Comparison of ENCODE assay signal across 33 mouse cellular contexts in the genomic region with DNA sequence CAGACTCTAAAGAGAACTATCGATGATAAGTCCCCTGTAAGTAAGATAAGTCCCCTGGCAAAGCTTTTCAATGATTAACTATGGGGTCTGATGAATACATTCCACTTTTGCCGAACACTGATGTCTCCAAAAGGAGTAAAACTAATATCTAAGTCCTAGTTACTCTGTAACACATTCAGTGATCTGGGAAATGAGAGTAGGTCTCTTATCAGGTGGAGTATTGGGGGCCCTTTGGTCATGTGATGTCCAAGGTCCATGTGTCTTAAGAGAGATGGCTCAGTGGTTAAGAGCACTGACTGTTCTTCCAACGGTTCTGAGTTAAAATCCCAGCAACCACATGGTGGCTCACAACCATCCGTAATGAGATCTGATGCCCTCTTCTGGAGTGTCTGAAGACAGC.
"Had no signal": no experiment of that assay in that cellular context is flagged by ENCODE, and none has a peak within 500 bp of the region (broad histone marks: within the 10 kb centered on the region; RNA-seq: fewer than 3 reads in every experiment).

No protein-coding gene starts in this region.

- H3K4me1 ChIP-seq: heart, embryonic 10.5 days; heart, embryonic 12.5 days; heart, embryonic 13.5 days; heart, embryonic 15.5 days; hindbrain, embryonic 10.5 days; hindbrain, embryonic 12.5 days; hindbrain, embryonic 13.5 days; hindbrain, embryonic 15.5 days; kidney, embryonic 15.5 days had no signal

- H3K9me3 ChIP-seq: heart, embryonic 10.5 days; heart, embryonic 12.5 days; heart, embryonic 15.5 days; hindbrain, embryonic 10.5 days; hindbrain, embryonic 12.5 days; hindbrain, embryonic 13.5 days; hindbrain, embryonic 15.5 days; kidney, embryonic 15.5 days had no signal

- H3K27me3 ChIP-seq: heart, embryonic 12.5 days; heart, embryonic 13.5 days; heart, embryonic 15.5 days; hindbrain, embryonic 12.5 days; hindbrain, embryonic 13.5 days; hindbrain, embryonic 15.5 days; kidney, embryonic 15.5 days had no signal

- DNase-seq: heart, postnatal 10 days; heart, postnatal 14 days; heart, postnatal 36 days; heart, postnatal 4 days; kidney, adult 11 months; kidney, adult 18-20 months; kidney, adult 2 months; kidney, adult 8-10 months; kidney, adult 9 months; kidney, postnatal 10 days; kidney, postnatal 14 days; kidney, postnatal 25 days; kidney, postnatal 36 days; kidney, postnatal 4 days; layer of hippocampus, adult 9-11 months; layer of hippocampus, postnatal 36 days had no signal

- H3K9ac ChIP-seq: heart, embryonic 12.5 days; heart, embryonic 13.5 days; heart, embryonic 15.5 days; hindbrain, embryonic 12.5 days; hindbrain, embryonic 13.5 days; hindbrain, embryonic 14.5 days; hindbrain, embryonic 15.5 days; kidney, embryonic 15.5 days had no signal

- H3K27ac ChIP-seq: heart, embryonic 10.5 days; heart, embryonic 13.5 days; heart, embryonic 15.5 days; hindbrain, embryonic 10.5 days; hindbrain, embryonic 12.5 days; hindbrain, embryonic 13.5 days; hindbrain, embryonic 14.5 days; hindbrain, embryonic 15.5 days; hindbrain, postnatal 0 days; kidney, embryonic 15.5 days; kidney, postnatal 0 days; layer of hippocampus, adult 2 months; left cerebral cortex, adult 2 months had no signal

- ATAC-seq: hindbrain, embryonic 16.5 days; hindbrain, postnatal 0 days; inflammation-experienced regulatory T-cells, adult 6 months had no signal

- H3K36me3 ChIP-seq: heart, embryonic 10.5 days; heart, embryonic 12.5 days; heart, embryonic 13.5 days; heart, embryonic 15.5 days; hindbrain, embryonic 10.5 days; hindbrain, embryonic 12.5 days; hindbrain, embryonic 13.5 days; hindbrain, embryonic 15.5 days; kidney, embryonic 15.5 days had no signal

- H3K4me3 ChIP-seq: heart, embryonic 10.5 days; heart, embryonic 12.5 days; heart, embryonic 13.5 days; heart, embryonic 15.5 days; hindbrain, embryonic 10.5 days; hindbrain, embryonic 12.5 days; hindbrain, embryonic 13.5 days; hindbrain, embryonic 15.5 days; kidney, embryonic 15.5 days; layer of hippocampus, adult 2 months; left cerebral cortex, adult 2 months had no signal

- H3K4me2 ChIP-seq: heart, embryonic 11.5 days; heart, embryonic 12.5 days; heart, embryonic 13.5 days; heart, embryonic 15.5 days; hindbrain, embryonic 12.5 days; hindbrain, embryonic 13.5 days; hindbrain, embryonic 14.5 days; hindbrain, embryonic 15.5 days; kidney, embryonic 15.5 days had no signal
